Mouse (Mus musculus) embryonic stem cell, embryonic (primary cell): ENCODE results near the gene Sdr16c6.

Experiments
- CTCF ChIA-PET, 4 experiments: fragments of 300-600 bp in 2 of 4; fragments of 350-600 bp in 2 of 4; sonication (Branson Sonifier 250); formaldehyde crosslinking; loops; one replicate each; lab custom pipeline; 2022; ENCODE audit warnings: inconsistent platforms in 2 of 4; lab: Charles Lee
- POLR2A ChIA-PET, 4 experiments: fragments of 300-600 bp in 2 of 4; fragments of 350-600 bp in 2 of 4; sonication (Branson Sonifier 250); formaldehyde crosslinking; loops; one replicate each; lab custom pipeline; 2022; ENCODE audit warnings: antibody characterized with exemption in 4 of 4, inconsistent platforms in 1 of 4; lab: Charles Lee

The Sdr16c6 gene

DNA sequence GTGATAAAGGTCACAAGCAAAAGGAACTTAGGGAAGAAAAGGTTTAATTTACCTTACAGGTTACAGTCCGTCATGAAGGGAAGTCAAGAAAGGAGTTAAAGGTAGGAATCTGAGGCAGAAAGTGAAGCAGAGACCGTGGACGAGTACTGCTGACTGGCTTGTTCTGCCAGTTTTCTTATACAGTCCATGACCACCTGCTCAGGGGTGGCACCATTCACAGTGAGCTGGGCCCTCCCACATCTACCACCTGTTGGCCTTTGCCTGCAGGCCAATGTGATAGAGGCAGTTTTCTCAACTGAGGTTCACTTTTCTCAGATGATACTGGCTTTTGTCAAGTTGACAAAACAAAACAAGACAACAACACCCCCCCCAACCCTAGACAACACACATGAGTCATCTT, at the start of gene Sdr16c6:
Sdr16c6 (minus strand) TSS at position 151 of the 400 bp plus-strand sequence.
- CTCF ChIA-PET: no interaction called here
- POLR2A ChIA-PET: no interaction called here

DNA sequence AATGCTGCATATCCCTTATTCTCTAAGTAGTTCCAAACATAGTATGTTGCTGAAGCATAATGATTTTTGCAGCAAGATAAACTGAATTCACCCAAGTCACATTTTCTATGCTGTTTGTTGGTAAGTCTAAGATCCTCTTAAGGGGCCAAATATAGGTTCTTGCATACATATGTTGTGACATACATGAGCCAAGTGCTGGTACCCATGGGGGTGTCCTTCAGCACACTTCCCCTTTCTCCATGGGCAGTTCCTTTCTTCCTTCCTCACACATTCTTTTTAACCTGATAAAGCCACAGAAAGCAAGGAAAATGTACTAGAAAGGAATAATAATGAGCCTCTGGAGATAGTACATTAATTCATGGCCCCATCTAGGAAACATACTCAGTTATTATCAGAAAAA, 2.9 kb upstream of the Sdr16c6 start:
- CTCF ChIA-PET: no interaction called here

DNA sequence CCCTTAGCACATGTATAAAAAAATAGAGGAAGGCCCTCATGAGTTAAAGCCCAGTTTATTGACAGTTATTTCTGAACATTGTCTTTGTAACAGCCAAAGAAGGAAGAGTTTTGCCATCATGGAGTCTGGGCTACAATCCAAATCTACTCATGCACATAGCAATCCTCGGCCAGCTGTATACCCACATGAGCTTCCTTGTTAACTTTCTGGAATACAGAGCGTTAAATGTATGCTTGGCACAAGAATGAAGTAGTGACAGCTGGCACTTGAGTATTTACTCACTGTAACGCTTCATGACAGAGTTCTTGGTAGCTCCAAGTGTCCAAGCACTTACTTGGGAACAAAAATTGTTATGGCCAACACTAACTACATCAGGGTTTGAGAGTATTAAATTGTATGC, 1.8 kb upstream of the Sdr16c6 start:
- CTCF ChIA-PET: interaction anchor here in 1 of 4 experiments (0.7 kb wide), 1 partner anchor 16 kb away, joined by 3 read pairs; no protein-coding TSS in a partner anchor

More for the DNA sequence above, 2.9 kb upstream of the Sdr16c6 start:
- POLR2A ChIA-PET: no interaction called here

DNA sequence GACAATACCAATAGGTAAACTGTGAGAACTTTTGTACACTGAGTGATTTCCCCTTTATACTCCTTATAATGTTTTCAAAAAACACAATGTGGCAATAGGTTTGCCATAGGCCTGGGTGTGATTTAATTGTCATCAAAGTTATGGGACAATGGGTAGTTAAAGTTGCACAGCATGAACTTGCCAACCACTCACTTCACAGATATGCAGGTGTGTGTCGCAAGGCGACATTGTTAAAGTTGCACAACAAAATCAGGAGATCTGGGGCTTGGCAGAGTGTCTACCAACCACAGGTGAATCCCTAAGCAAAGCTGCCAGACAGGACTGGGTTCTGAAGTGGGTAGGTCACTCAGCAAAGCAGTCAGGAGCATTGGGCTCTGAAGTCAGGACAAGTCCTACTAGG, 1.3 kb downstream of the Sdr16c6 start:
- CTCF ChIA-PET: no interaction called here
- POLR2A ChIA-PET: no interaction called here

More for the DNA sequence above, 1.8 kb upstream of the Sdr16c6 start:
- POLR2A ChIA-PET: no interaction called here
